Mouse (Mus musculus): ENCODE results near the gene Tmed1. TPM values are rescaled to one million over a fixed set of nuclear protein-coding genes. Genes with fewer than 3 reads are reported as not detected.
"Not testable (repeated sequence)": the region's sequence is repeated elsewhere in the genome, so short reads cannot be mapped to it uniquely, and the experiment has no call there.

Gene Tmed1
- total RNA-seq, 2 experiments from 2014 or later = 12.9 to 13.7 TPM

DNA sequence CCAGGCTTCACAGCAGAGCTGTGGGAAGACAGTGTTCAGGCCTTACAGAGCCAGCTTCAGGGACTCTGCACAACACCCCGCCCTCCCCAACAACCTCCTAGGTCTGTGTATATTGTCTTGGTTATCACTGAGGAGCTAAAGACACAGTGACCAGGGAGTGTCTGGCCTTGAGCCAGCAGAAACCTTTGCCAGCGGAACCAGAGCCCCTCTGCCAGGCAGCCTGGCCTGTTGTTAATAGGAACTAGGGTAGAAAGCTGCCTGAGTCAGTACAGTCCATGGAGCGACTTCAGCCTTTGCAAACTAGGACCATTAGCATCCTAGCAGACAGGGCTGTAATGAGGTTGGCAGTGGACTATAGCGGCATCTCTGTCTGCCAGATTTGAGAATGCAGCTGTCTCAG, 26.0 kb downstream of the Tmed1 start:
- no peak for DNase-seq (ENCODE audit: low spot score in 2 of 2)

DNA sequence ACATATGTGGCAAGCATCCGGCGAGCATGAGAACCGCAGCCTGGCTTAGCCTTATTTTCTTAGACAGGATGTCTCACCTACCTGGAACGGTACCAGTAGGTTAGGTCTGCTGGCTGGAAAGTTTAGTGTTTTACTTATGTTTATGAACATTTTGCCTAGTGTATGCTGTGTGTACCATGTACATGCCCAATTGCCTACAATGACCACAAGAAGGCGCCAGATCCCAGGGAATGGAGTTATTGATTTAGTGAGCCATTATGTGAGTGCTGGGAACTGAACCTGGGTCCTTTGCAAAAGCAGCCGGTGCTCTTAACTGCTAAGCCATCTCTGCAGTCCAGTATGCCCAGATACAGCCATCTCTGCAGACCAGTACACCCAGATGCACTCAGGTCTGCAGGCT, 32.3 kb downstream of the Tmed1 start:
- DNase-seq (ENCODE audit: low spot score in 2 of 2) = no peak

DNA sequence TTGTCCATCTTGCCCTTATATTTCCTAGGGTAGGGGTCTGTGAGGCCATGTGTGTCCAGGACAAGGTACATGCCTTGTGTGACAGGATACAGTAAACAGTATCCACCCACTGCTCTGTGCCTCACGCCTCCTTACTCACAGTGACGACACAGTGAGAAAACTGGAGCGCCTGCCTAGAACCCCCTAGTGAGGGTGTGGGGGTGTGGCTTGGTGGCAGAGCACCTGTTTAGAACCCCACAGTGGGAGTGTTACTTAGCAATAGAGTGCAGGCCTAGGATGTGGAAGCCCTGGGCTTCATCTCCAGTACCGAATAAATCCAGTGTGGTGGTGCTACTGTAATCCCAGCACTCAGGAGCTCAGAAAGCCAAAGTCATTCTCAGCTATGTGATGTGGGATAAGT, 37.1 kb downstream of the Tmed1 start:
- DNase-seq (ENCODE audit: low spot score in 2 of 2) = no peak

DNA sequence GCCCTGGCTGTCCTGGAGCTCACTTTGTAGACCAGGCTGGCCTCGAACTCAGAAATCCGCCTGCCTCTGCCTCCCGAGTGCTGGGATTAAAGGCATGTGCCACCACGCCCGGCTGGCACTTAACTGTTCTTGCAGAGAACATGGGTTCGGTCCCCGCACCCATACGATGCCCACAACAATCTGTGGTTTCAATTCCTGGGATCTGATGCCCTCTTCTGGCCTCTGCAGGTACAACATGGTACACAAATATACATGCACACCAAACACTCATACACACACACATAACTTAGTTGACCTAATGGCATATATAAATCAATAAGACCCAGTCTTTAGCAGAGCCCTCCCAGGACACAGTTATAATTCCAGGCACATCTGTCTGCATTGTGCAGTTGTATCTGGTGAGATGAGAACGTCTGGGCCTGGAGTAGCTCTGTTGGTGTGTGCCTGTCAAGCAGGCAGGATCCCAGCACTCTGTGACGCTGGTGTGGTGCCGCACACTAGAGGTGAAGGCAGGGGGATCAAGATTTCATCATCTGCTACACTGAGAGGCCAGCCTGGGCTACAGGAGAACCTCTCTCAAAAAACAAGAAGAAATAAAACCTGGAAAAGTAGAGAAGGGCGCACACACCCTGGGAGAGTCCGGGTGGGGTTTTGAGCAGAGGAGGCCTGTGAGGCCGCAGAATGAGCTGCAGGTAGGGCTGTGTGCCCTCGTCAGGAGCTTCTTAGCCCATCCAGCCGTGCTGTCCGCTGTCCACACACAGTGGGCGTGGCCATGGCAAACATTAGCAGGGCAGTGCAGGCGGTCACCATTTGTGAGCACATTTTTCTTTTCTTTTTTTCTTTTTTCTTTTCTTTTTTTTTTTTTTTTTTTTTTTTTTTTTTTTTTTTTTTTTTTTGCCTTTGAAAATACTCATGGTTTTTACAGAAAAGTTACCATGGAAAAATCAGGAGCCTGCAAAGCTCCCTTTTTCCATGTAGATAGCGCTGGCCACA, 40.7 kb downstream of the Tmed1 start:
- peak; percentile 42 to 67 for DNase-seq (ENCODE audit: low spot score in 2 of 2)

DNA sequence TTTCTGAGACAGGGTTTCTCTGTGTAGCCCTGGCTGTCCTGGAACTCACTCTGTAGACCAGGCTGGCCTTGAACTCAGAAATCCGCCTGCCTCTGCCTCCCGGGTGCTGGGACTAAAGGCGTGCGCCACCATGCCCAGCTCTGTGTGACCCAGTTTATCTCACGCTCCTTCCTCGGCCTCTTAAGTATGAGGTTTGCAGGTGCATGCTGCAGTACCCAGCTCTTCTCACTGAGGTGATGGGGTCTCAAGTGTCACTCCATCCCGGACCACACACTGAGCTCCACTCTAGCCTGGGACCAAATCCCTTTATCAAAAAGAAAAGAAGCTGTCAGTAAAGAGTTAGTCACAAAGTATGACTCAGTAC, 45.5 kb downstream of the Tmed1 start:
- DNase-seq (ENCODE audit: low spot score in 2 of 2) = not testable (repeated sequence)

DNA sequence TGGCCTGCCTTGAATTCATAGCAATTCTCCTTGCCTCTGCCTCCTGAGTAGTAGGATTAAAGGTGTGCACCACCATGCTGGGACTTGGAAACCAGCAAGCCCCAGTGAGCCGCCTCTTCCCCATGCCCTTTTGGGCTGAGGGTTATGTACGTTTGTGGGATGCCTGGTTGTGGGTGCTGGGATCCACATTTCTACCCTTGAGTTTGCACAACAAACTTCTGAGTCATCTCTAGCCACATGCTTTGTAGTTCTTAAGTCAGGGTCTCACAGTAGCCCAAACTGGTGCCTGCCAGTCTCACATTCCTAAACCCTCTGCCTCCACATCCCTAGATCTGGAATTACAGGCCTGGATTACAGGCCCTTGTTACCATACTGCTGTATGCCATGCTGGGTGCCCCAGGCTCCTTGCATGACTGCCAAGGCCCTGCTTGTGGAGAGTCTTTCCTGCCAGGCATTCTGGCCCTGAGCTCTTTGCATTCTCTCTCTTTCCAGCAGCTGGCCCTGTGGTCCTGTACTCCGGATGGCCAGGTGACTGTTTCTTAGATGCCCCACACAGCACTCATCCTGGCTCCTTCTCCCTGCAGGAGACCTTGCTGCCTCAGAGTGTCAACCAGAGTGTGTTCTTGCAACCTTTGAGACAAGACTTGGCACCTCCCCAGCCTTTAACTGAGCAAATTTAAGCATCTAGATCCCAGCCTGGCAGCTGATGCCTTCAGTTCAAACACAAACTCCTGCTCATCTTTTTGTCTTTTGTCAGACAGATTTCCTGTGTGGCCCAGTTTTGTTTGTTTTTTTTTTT, 46.1 kb downstream of the Tmed1 start:
- DNase-seq (ENCODE audit: low spot score in 2 of 2) = no peak

DNA sequence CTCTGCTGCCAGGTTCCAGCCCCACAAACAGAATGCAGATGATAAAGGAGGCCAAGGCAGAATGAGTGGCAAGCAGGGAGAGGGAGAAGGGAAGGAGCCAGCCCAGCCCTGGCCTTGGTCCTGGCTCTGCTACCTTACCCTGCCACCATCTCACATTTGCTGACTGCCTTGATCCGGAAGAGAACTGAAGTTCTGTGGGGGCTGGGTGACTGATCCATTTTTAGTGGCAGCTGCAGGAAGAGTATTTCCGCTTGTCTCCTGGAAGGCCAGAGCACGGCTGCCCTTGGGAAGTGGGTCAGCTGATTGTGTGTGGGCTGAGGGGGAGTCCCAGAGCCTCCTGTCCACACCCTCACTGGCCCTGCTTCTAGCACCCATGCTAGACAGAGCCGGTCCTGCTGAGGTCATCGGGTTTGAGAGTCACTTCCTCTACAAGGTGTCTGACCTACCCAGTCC, 46.9 kb downstream of the Tmed1 start:
- peak in 1 of 2 experiments; percentile 36 for DNase-seq (ENCODE audit: low spot score in 2 of 2)

DNA sequence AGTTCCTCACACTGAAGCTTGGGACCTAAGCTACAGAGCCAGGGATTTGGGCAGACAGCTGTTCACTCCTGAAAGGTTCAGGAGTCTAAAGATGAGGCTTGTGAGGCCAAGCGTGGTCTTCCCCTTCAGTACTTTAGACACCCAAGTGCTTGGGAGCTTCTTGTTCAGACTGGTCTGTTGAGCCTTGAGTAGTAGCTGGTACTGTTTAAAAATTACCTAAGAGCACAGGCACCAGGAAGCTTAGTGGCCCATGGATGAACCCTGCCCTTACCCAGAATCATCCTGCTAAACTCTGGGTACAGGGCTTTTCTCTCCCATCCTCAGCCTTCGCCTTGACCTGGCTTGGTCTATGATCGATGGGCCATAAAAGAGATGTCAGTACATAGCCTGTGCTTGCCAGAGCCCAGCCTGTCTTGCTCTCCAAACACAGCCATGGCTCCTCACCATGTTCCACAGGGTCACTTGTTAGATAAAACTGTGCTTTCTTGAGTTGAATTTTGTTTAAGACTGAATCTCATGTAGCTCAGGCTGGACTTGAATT, 49.6 kb downstream of the Tmed1 start:
- DNase-seq (ENCODE audit: low spot score in 2 of 2) = no peak

DNA sequence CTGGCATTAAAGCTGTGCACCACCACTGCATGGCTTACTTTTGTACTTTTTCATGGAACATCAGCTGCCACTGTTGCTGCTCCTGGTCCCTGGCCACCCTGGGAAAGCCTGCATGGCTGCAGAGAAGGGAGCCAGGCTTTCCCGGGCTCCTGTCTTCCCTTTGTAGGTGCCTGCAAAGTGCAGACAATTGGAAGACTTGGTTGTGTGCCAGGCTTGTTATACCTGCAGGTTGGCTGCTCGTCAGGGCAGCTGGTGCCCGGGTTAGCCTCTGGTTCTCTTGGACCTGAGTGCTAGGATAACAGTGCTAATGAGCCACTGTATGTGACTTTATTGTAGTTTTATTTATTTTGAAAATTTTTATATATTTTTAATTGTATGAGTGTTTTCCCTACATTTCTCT, 51.2 kb downstream of the Tmed1 start:
- DNase-seq (ENCODE audit: low spot score in 2 of 2) = no peak

Small RNA genes within 50 kb of the gene (microRNA-seq; reads per million reads assigned to microRNA genes)
- gene Mir199a-1 = 0 reads per million in 2 experiments

Other genes starting within 250 kb of the Tmed1 start
- gene Atg4d, start 245.0 kb downstream of the Tmed1 start, total RNA-seq (2021) = 10 to 100 TPM; 46.4 to 49.9 TPM
- gene Kri1, start 222.3 kb downstream of the Tmed1 start, total RNA-seq (2021) = 10 to 100 TPM; 36.8 to 38.5 TPM
- 10 to 100 TPM; 52.9 to 61.6 TPM for gene Cdkn2d, start 218.8 kb downstream of the Tmed1 start, total RNA-seq (2021)
- gene Ap1m2, start 197.9 kb downstream of the Tmed1 start, total RNA-seq (2021) = 1 to 10 TPM; 1.6 TPM
- gene Slc44a2, start 189.6 kb downstream of the Tmed1 start, total RNA-seq (2021) = 10 to 100 TPM; 40.3 to 50.5 TPM
- gene Ilf3, start 142.4 kb downstream of the Tmed1 start, total RNA-seq (2021) = 10 to 100 TPM; 79.2 to 81.4 TPM
- gene Qtrt1, start 98.4 kb downstream of the Tmed1 start, total RNA-seq (2021) = 10 to 100 TPM; 21.1 to 25.8 TPM
- 10 to 100 TPM; 50.5 to 53.1 TPM for gene Dnm2, start 85.3 kb downstream of the Tmed1 start, total RNA-seq (2021)
- under 1 TPM; 0.28 to 0.37 TPM for gene AB124611, start 15.9 kb upstream of the Tmed1 start, total RNA-seq (2021)
- gene Carm1, start 36.6 kb upstream of the Tmed1 start, total RNA-seq (2021) = 10 to 100 TPM; 73.8 to 74.8 TPM
- 10 to 100 TPM; 51.8 to 55.1 TPM for gene Timm29, start 82.5 kb upstream of the Tmed1 start, total RNA-seq (2021)
- gene Yipf2, start 82.6 kb upstream of the Tmed1 start, total RNA-seq (2021) = 10 to 100 TPM; 22.5 to 23.4 TPM
- gene Smarca4, start 105.9 kb upstream of the Tmed1 start, total RNA-seq (2021) = 100 to 1,000 TPM; 108 to 114 TPM
- 10 to 100 TPM; 16.2 to 27.7 TPM for gene Ldlr, start 213.2 kb upstream of the Tmed1 start, total RNA-seq (2021)